Mouse (Mus musculus) heart, embryonic 12.5 days (tissue): ENCODE results near the gene Ogfod3. TPM values are rescaled to one million over a fixed set of nuclear protein-coding genes. Genes with fewer than 3 reads are reported as not detected.

Experiments used
- ATAC-seq: fragments of 200-750 bp; cut with Nextera tagmentation; 2 replicates; pipeline ENCODE4 v1.8.0; 2017; ENCODE audit warnings: moderate TSS enrichment, moderate library complexity; ENCODE audit not compliant: insufficient number of reproducible peaks, low FRiP score
- H3K27ac ChIP-seq: fragments of 300-500 bp; sonication (generic); 2 replicates; pipeline ENCODE4 v1.5.1; 2016; ENCODE audit warnings: mild to moderate bottlenecking, moderate library complexity; ENCODE audit not compliant: poor library complexity, severe bottlenecking
- H3K27me3 ChIP-seq: fragments of 300-500 bp; sonication (generic); replicated peaks from 2 replicates; pipeline ENCODE4 v1.6.1; 2016; ENCODE audit warnings: mild to moderate bottlenecking, moderate library complexity
- H3K36me3 ChIP-seq: fragments of 300-500 bp; sonication (generic); 2 replicates; pipeline ENCODE4 v1.6.1; 2016; ENCODE audit warnings: mild to moderate bottlenecking, moderate library complexity
- H3K4me1 ChIP-seq: fragments of 300-500 bp; sonication (generic); replicated peaks from 2 replicates; pipeline ENCODE4 v1.6.1; 2016; ENCODE audit warnings: mild to moderate bottlenecking
- H3K4me2 ChIP-seq: fragments of 300-500 bp; sonication (generic); 2 replicates; pipeline ENCODE4 v1.6.1; 2016; ENCODE audit warnings: mild to moderate bottlenecking, moderate library complexity
- H3K4me3 ChIP-seq: fragments of 300-500 bp; sonication (generic); 2 replicates; pipeline ENCODE4 v1.5.1; 2016; ENCODE audit warnings: mild to moderate bottlenecking
- H3K9ac ChIP-seq: fragments of 300-500 bp; sonication (generic); 2 replicates; pipeline ENCODE4 v1.6.1; 2016; ENCODE audit warnings: mild to moderate bottlenecking, moderate library complexity
- H3K9me3 ChIP-seq: fragments of 300-500 bp; sonication (generic); replicated peaks from 2 replicates; pipeline ENCODE4 v1.6.1; 2016; ENCODE audit warnings: mild to moderate bottlenecking, moderate library complexity
- WGBS: fragments of 180-500 bp; shearing (Covaris S2); methylation state at CpG from one replicate; pipeline ENCODE4 v1.1.7; 2016; 5-methylcytosine and 5-hydroxymethylcytosine counted together
- polyA plus RNA-seq: library from polyadenylated mRNA; unstranded; fragments of >200 nt; fragmentation: Nextera tagmentation; extraction: Ambion mirVana; gene quantifications from 2 replicates; pipeline ENCODE4 v1.2.1, GENCODE M21; 2016

Ogfod3 gene
- polyA plus RNA-seq, 1 experiment from 2014 or later: 31.8 TPM

DNA sequence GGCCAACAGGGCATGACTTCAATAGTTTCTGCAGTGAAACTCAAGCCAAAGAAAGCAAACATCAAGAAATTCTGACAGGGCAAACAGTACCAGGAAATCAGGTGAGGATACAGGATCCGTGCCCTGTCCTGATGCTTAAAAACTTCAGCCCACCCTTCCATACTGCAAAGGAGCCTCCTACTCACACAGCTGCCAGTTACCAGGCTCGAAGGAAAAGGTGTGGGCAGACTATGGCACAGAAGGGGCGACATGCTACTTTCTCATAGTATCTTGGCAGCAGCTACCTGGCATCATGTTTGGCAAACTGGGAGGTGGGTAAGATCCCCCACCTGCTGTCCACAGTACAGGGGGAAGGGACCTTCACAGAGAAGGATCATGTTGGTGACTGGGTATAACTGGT, 11.1 kb downstream of the Ogfod3 start:
- Histone ChIP-seq H3K27ac (no peak overlapping the region), H3K4me3 (no peak overlapping the region), H3K4me1 (no peaks in the 10 kb centered on the region), H3K9me3 (no peaks in the 10 kb centered on the region), H3K27me3 (no peaks in the 10 kb centered on the region), H3K36me3 (peaks cover 7% of the 10 kb centered on the region), H3K4me2 (no peak overlapping the region), H3K9ac (no peak overlapping the region)
- no peak for ATAC-seq
- WGBS: 76% methylated on average over 3 of the region's 3 CpGs

DNA sequence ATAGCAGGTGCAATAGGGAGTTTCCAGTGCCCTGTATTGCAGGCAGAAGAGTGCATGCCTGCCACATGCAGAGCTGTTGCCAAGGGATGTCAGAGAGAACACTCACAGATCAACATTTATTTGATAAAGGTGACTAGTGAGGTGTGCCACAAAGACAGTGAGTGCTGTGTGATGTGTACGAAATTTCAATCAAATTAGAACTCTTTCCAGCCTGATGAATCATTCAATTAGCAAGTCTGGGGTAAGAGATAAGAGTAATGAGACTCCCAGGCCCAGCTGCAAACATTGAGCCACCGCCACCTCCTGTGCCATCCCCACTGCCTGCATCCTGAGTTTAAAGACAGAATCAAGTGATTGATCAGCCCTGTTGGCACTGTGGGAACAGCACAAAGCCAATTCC, 11.8 kb downstream of the Ogfod3 start:
- no peak overlapping the region for H3K4me2 ChIP-seq
- peaks cover 7% of the 10 kb centered on the region for H3K36me3 ChIP-seq
- ATAC-seq: no peak
- WGBS: 50% methylated on average over 2 of the region's 2 CpGs
- no peak overlapping the region for H3K4me3 ChIP-seq
- H3K4me1 ChIP-seq: no peaks in the 10 kb centered on the region
- H3K9me3 ChIP-seq: no peaks in the 10 kb centered on the region
- no peaks in the 10 kb centered on the region for H3K27me3 ChIP-seq
- H3K9ac ChIP-seq: no peak overlapping the region
- no peak overlapping the region for H3K27ac ChIP-seq

DNA sequence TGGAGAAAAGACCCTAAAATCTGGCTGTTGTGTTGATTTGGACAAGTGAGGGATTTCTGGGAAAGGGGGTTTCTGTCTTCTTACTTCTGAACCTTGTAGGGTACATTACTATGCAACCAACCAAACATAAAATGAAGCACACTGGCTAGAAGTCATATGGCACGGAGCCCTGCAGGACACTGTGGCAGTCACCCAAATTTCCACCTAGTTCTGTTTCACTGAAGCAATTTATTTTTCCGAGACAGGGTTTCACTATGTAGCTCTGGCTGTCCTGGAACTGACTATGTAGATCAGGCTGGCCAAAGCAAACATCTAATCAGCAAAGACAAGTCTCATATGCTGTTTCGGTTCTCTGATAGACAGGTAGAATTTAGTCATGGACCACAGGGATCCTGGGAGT, 14.8 kb downstream of the Ogfod3 start:
- H3K4me1 ChIP-seq: no peaks in the 10 kb centered on the region
- 76% methylated on average over 3 of the region's 3 CpGs for WGBS

GRCm38 (mm10) chr11:121176285-121177270, 27.9 kb downstream of the Ogfod3 start:
- Histone ChIP-seq H3K9ac (no peak overlapping the region), H3K9me3 (no peaks in the 10 kb centered on the region), H3K36me3 (peaks cover 4% of the 10 kb centered on the region), H3K4me2 (no peak overlapping the region), H3K27me3 (no peaks in the 10 kb centered on the region), H3K27ac (no peak overlapping the region), H3K4me1 (0 out of 2 replicates have a peak, but pooled peaks cover 6% of the 10 kb centered on the region), H3K4me3 (no peak overlapping the region)
- 55% methylated on average over 12 of the region's 12 CpGs for WGBS
- ATAC-seq: peak; percentile 45; the same call in 1 of the 2 replicates

More for the DNA sequence above, 14.8 kb downstream of the Ogfod3 start:
- H3K27ac ChIP-seq: no peak overlapping the region
- no peaks in the 10 kb centered on the region for H3K9me3 ChIP-seq
- H3K36me3 ChIP-seq: peaks cover 8% of the 10 kb centered on the region; the same call in 1 of the 2 replicates
- H3K4me3 ChIP-seq: no peak overlapping the region
- H3K4me2 ChIP-seq: no peak overlapping the region
- no peaks in the 10 kb centered on the region for H3K27me3 ChIP-seq
- no peak for ATAC-seq
- H3K9ac ChIP-seq: no peak overlapping the region

GRCm38 (mm10) chr11:121174234-121174633, 30.3 kb downstream of the Ogfod3 start:
- 51% methylated on average over 3 of the region's 3 CpGs for WGBS
- no peaks in the 10 kb centered on the region for H3K36me3 ChIP-seq
- no peaks in the 10 kb centered on the region for H3K27me3 ChIP-seq
- no peak for ATAC-seq
- no peak overlapping the region for H3K9ac ChIP-seq
- no peak overlapping the region for H3K4me2 ChIP-seq
- no peaks in the 10 kb centered on the region for H3K9me3 ChIP-seq
- H3K4me3 ChIP-seq: no peak overlapping the region
- 0 out of 2 replicates have a peak, but pooled peaks cover 6% of the 10 kb centered on the region for H3K4me1 ChIP-seq
- H3K27ac ChIP-seq: no peak overlapping the region

DNA sequence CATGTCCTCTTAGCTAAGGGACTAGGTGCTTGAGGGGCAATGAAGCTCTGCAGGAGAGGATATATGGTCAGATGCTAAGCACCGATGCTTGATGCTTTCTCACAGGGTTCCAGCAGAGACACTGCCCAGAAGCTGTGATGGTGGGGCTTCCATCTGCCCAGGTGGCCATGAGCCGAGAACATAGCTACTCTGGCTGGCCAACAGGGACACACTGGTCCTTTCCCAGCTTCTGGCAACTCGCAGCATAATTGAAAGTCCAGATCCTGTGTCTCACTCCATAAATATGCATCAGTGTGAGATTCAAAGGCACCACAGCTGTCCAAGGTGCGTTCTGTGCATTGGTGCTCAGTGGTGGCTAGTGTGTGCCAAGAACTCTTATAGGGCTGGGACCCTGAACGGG, 31.3 kb downstream of the Ogfod3 start:
- WGBS: 78% methylated on average over 5 of the region's 5 CpGs

DNA sequence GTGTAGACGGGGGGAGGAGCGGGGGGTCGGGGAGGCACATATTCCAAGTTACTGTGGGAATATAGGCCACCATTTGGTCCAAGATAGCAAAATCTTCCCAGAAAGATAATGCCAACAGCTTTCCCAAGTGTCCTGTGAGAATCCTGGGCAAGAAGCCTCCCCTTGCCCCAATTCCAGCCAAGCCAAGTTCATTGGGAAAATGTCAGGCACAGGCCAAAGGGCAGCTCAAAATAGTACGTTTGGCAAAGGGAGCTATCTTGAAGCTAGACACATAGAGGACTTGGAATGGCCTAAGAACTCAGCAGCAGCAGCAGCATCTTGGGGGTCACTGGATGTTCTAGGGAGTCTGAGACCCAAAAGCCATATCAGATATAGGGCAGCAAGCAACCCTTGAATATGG, 40.8 kb downstream of the Ogfod3 start:
- H3K4me1 ChIP-seq: no peaks in the 10 kb centered on the region
- no peak overlapping the region for H3K9ac ChIP-seq
- peaks cover 8% of the 10 kb centered on the region for H3K27me3 ChIP-seq
- no peak overlapping the region for H3K27ac ChIP-seq
- H3K36me3 ChIP-seq: no peaks in the 10 kb centered on the region
- H3K4me2 ChIP-seq: no peak overlapping the region
- no peak for ATAC-seq
- 76% methylated on average over 4 of the region's 4 CpGs for WGBS
- H3K4me3 ChIP-seq: no peak overlapping the region
- H3K9me3 ChIP-seq: no peaks in the 10 kb centered on the region

More for the DNA sequence above, 31.3 kb downstream of the Ogfod3 start:
- no peak for ATAC-seq
- Histone ChIP-seq H3K27me3 (no peaks in the 10 kb centered on the region), H3K4me3 (no peak overlapping the region), H3K27ac (no peak overlapping the region), H3K4me1 (0 out of 2 replicates have a peak, but pooled peaks cover 6% of the 10 kb centered on the region), H3K9me3 (no peaks in the 10 kb centered on the region), H3K36me3 (no peaks in the 10 kb centered on the region), H3K9ac (no peak overlapping the region), H3K4me2 (no peak overlapping the region)

DNA sequence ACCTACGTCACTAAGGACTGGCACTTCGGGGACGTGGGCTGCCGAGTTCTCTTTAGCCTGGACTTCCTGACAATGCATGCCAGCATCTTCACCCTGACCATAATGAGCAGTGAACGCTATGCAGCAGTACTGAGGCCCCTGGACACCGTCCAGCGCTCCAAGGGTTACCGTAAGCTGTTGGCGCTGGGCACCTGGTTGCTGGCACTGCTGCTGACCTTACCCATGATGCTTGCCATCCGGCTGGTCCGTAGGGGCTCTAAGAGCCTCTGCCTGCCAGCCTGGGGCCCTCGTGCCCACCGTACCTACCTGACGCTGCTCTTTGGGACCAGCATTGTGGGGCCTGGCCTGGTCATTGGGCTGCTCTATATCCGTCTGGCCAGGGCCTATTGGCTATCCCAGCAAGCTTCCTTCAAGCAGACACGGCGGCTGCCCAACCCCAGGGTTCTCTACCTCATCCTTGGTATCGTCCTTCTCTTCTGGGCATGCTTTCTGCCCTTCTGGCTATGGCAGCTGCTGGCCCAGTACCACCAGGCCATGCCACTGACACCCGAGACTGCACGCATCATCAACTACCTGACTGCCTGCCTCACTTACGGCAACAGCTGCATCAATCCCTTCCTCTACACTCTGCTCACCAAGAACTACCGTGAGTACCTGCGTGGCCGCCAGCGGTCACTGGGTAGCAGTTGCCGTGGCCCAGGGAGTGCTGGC, 43.7 kb downstream of the Ogfod3 start:
- Histone ChIP-seq H3K4me1 (peaks cover 9% of the 10 kb centered on the region; the same call in 1 of the 2 replicates), H3K9ac (no peak overlapping the region), H3K27me3 (peaks cover 33% of the 10 kb centered on the region), H3K4me2 (no peak overlapping the region), H3K4me3 (no peak overlapping the region), H3K9me3 (no peaks in the 10 kb centered on the region), H3K36me3 (no peaks in the 10 kb centered on the region), H3K27ac (no peak overlapping the region)
- WGBS: 91% methylated on average over 26 of the region's 26 CpGs
- ATAC-seq: no peak

DNA sequence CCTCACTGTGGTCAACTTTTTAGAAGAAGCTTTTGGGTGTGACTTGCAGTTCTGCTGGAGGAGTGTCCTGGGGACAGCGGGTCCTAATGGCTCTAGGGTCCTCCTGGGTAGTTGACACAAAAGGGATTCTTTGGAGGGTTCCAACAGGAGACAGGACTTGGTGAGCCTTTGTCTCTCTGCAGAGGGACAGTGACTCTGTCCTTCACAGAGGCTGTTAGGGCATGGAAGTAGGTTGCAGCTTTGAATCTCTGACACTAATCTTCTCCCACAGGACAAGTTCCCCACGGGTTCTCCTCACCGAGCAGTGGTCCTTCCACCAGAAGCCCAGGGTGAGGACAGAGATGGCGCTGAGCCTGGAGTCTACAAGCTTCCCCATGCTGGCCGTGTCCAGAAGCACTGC, 44.5 kb downstream of the Ogfod3 start, which contains the start of gene Uts2r:
TSS of gene Uts2r (plus strand) at position 301 of the 400 bp plus-strand sequence.
- H3K27me3 ChIP-seq: peaks cover 41% of the 10 kb centered on the region
- no peak within 1 kb of the TSS for H3K4me2 ChIP-seq
- H3K27ac ChIP-seq: no peak within 1 kb of the TSS
- H3K9me3 ChIP-seq: no peaks in the 10 kb centered on the region
- no peak for ATAC-seq
- no peak within 1 kb of the TSS for H3K9ac ChIP-seq
- H3K4me3 ChIP-seq: no peak within 1 kb of the TSS
- no peaks in the 10 kb centered on the region for H3K36me3 ChIP-seq
- peaks cover 9% of the 10 kb centered on the region; the same call in 1 of the 2 replicates for H3K4me1 ChIP-seq
- WGBS: 75% methylated on average over 5 of the region's 5 CpGs

- Histone ChIP-seq H3K9me3 (no peaks in the 10 kb centered on the region), H3K27ac (no peak overlapping the region), H3K36me3 (no peaks in the 10 kb centered on the region), H3K4me2 (peak overlapping the region; percentile 74), H3K4me1 (peaks cover 9% of the 10 kb centered on the region; the same call in 1 of the 2 replicates), H3K4me3 (peak overlapping the region; percentile 39), H3K9ac (peak overlapping the region; percentile 44; the same call in 1 of the 2 replicates), H3K27me3 (peaks cover 62% of the 10 kb centered on the region)
- ATAC-seq: no peak
- under 1% methylated on average over 45 of the region's 45 CpGs for WGBS
These were observed 48.1 kb downstream of the Ogfod3 start for GRCm38 (mm10) chr11:121156411-121156891.

- no peak for ATAC-seq
- no peaks in the 10 kb centered on the region for H3K9me3 ChIP-seq
- no peak overlapping the region for H3K4me2 ChIP-seq
- H3K27me3 ChIP-seq: peaks cover 54% of the 10 kb centered on the region
- WGBS: 36% methylated on average over 4 of the region's 4 CpGs
- H3K4me3 ChIP-seq: no peak overlapping the region
- no peaks in the 10 kb centered on the region for H3K36me3 ChIP-seq
- no peak overlapping the region for H3K27ac ChIP-seq
- no peak overlapping the region for H3K9ac ChIP-seq
- H3K4me1 ChIP-seq: peaks cover 13% of the 10 kb centered on the region; the same call in 1 of the 2 replicates
These were observed 50.3 kb downstream of the Ogfod3 start for GRCm38 (mm10) chr11:121154203-121154602.
